Mouse (Mus musculus) adrenal gland, adult 18-20 months (tissue): ENCODE data around the gene Tinagl1. TPM values are rescaled to one million over a fixed set of nuclear protein-coding genes. Genes with fewer than 3 reads are reported as not detected.

Experiments used
- DNase-seq, 2 experiments: peaks; one replicate each; pipeline ENCODE4 v3.0.0; 2021 to 2022; ENCODE audit warnings: low spot score in 2 of 2
- total RNA-seq, 2 experiments: library from RNA; stranded (reverse); gene quantifications; 1 replicate in 1 of 2; 2 replicates in 1 of 2; pipeline ENCODE4 v1.2.3; 2021

Gene Tinagl1
- total RNA-seq, 2 experiments from 2014 or later, result 133 to 239 TPM

GRCm38 (mm10) chr4:130156812-130157371 lies 18.0 kb downstream of the Tinagl1 start:
- no peak for DNase-seq

- peak in 1 of 2 experiments; percentile 2 for DNase-seq
Measured at GRCm38 (mm10) chr4:130154250-130154649, 20.7 kb downstream of the Tinagl1 start.

GRCm38 (mm10) chr4:130148405-130148804 lies 26.5 kb downstream of the Tinagl1 start:
- no peak for DNase-seq

- peak in 1 of 2 experiments; percentile 61 for DNase-seq
Measured at GRCm38 (mm10) chr4:130141786-130142185, 33.1 kb downstream of the Tinagl1 start.

GRCm38 (mm10) chr4:130140992-130141402 lies 33.9 kb downstream of the Tinagl1 start:
- DNase-seq, result no peak

- DNase-seq, result no peak
Measured at GRCm38 (mm10) chr4:130139214-130139492, 35.8 kb downstream of the Tinagl1 start, which contains the start of gene Hcrtr1. Gene Hcrtr1, minus strand, starts transcription at chr4:130139359.

GRCm38 (mm10) chr4:130138441-130139213 lies 36.3 kb downstream of the Tinagl1 start:
- peak; percentile 77 to 83 for DNase-seq

- no peak for DNase-seq
Measured at GRCm38 (mm10) chr4:130133399-130133798, 41.5 kb downstream of the Tinagl1 start.

GRCm38 (mm10) chr4:130131448-130132105 lies 43.3 kb downstream of the Tinagl1 start:
- no peak for DNase-seq

- DNase-seq, result no peak
Measured at GRCm38 (mm10) chr4:130130641-130131350, 44.1 kb downstream of the Tinagl1 start.

- no peak for DNase-seq
Measured at GRCm38 (mm10) chr4:130130082-130130481, 44.8 kb downstream of the Tinagl1 start.

- no peak for DNase-seq
Measured at GRCm38 (mm10) chr4:130128907-130129306, 46.0 kb downstream of the Tinagl1 start.

- DNase-seq, result no peak
Measured at GRCm38 (mm10) chr4:130125935-130126334, 49.0 kb downstream of the Tinagl1 start.

- no peak for DNase-seq
Measured at GRCm38 (mm10) chr4:130125164-130125563, 49.8 kb downstream of the Tinagl1 start.

GRCm38 (mm10) chr4:130124110-130124509 lies 50.8 kb downstream of the Tinagl1 start:
- no peak for DNase-seq

GRCm38 (mm10) chr4:130123020-130123419 lies 51.9 kb downstream of the Tinagl1 start:
- DNase-seq, result no peak

- no peak for DNase-seq
Measured at GRCm38 (mm10) chr4:130121560-130121959, 53.4 kb downstream of the Tinagl1 start.

GRCm38 (mm10) chr4:130120752-130121151 lies 54.2 kb downstream of the Tinagl1 start:
- DNase-seq, result no peak
